Mouse (Mus musculus) forebrain, embryonic 16.5 days (tissue): ENCODE measurements around the gene Parp14. TPM values are rescaled to one million over a fixed set of nuclear protein-coding genes. Genes with fewer than 3 reads are reported as not detected.

Experiments used
- ATAC-seq: fragments of 200-750 bp; cut with Nextera tagmentation; 2 replicates; pipeline ENCODE4 v1.8.0; 2017; ENCODE audit warnings: mild to moderate bottlenecking, moderate library complexity
- H3K27ac ChIP-seq: fragments of 300-500 bp; sonication (generic); 2 replicates; pipeline ENCODE4 v1.5.1; 2014; ENCODE audit warnings: low read length, control low read depth
- H3K27me3 ChIP-seq: fragments of 300-500 bp; sonication (generic); replicated peaks from 2 replicates; pipeline ENCODE4 v1.6.1; 2014; ENCODE audit warnings: low read length; ENCODE audit not compliant: control insufficient read depth, insufficient read depth
- H3K36me3 ChIP-seq: fragments of 300-500 bp; sonication (generic); 2 replicates; pipeline ENCODE4 v1.6.1; 2014; ENCODE audit not compliant: control insufficient read depth, insufficient read depth
- H3K4me1 ChIP-seq: fragments of 300-500 bp; sonication (generic); replicated peaks from 2 replicates; pipeline ENCODE4 v1.6.1; 2014; ENCODE audit warnings: low read length; ENCODE audit not compliant: control insufficient read depth, insufficient read depth
- H3K4me2 ChIP-seq: fragments of 300-500 bp; sonication (generic); 2 replicates; pipeline ENCODE4 v1.6.1; 2014; ENCODE audit warnings: mild to moderate bottlenecking, low read length, control low read depth
- H3K4me3 ChIP-seq: fragments of 300-500 bp; sonication (generic); replicated peaks from 2 replicates; pipeline ENCODE4 v1.5.1; 2014; ENCODE audit warnings: mild to moderate bottlenecking, low read length, control low read depth
- H3K9ac ChIP-seq: fragments of 300-500 bp; sonication (generic); replicated peaks from 2 replicates; pipeline ENCODE4 v1.6.1; 2014; ENCODE audit warnings: low read depth, low read length, control low read depth
- H3K9me3 ChIP-seq: fragments of 300-500 bp; sonication (generic); 2 replicates; pipeline ENCODE4 v1.6.1; 2016; ENCODE audit warnings: low read length; ENCODE audit not compliant: control insufficient read depth
- WGBS: fragments of 180-500 bp; shearing (Covaris S2); extraction: QIAGEN DNeasy Blood & Tissue Kit; methylation state at CpG from one replicate; pipeline ENCODE4 v1.1.7; 2014; 5-methylcytosine and 5-hydroxymethylcytosine counted together
- polyA plus RNA-seq: library from polyadenylated mRNA; unstranded; fragments of >200 nt; fragmentation: Nextera tagmentation; extraction: Ambion mirVana; gene quantifications from 2 replicates; pipeline ENCODE4 v1.2.1, GENCODE M21; 2015

Gene Parp14
- 0.13 and 0.20 TPM in 2 replicates for polyA plus RNA-seq

DNA sequence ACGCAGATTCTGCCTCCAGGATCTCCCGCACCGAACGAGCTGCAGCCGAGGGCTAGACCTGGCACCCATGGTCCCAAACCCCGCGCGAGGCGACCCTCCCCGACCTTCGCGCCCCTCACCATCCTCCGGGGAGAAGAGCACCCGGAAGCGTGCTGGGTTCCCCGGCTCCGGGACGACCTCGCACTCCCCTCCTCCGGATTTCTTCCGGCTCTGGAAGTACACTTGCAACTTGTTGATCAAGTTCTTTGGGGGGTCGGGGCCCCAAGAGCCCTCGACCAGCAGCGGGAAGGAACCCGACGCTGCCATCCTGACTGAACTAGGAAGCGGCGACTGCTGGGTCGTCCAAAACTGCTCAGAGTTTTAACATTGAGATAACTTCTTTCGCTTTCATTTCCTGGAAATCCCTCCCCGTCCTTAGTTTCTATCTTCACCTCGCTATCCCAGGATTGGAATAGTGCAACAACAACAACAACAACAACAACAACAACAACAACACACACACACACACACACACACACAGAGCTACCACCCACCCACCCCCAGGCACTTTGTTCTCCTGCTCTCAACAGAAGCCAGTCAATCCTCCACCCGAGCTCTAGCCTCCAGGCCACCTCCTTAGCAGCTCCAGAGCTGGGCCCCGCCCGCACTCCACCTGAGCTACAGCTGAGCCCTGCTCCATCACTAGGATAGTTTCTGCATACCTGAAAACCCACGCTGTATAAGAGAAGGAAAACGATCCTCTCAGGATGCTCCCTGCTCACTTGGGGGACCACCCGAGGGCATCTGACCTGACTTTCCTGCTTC lies at the start of gene Parp14:
TSS of gene Parp14 (minus strand) at position 497 of the 804 bp plus-strand sequence.
- no peak for ATAC-seq
- H3K4me3 ChIP-seq, result peak within 1 kb of the TSS; percentile 54
- no peaks in the 10 kb centered on the region for H3K36me3 ChIP-seq
- H3K4me2 ChIP-seq, result peak within 1 kb of the TSS; percentile 98
- H3K27me3 ChIP-seq, result peaks cover 6% of the 10 kb centered on the region; the same call in 1 of the 2 replicates
- WGBS, result under 1% methylated on average over 37 of the region's 38 CpGs
- H3K4me1 ChIP-seq, result peaks cover 9% of the 10 kb centered on the region; the same call in 1 of the 2 replicates
- H3K9me3 ChIP-seq, result no peaks in the 10 kb centered on the region
- peak within 1 kb of the TSS; percentile 67 for H3K9ac ChIP-seq
- H3K27ac ChIP-seq, result no peak within 1 kb of the TSS

DNA sequence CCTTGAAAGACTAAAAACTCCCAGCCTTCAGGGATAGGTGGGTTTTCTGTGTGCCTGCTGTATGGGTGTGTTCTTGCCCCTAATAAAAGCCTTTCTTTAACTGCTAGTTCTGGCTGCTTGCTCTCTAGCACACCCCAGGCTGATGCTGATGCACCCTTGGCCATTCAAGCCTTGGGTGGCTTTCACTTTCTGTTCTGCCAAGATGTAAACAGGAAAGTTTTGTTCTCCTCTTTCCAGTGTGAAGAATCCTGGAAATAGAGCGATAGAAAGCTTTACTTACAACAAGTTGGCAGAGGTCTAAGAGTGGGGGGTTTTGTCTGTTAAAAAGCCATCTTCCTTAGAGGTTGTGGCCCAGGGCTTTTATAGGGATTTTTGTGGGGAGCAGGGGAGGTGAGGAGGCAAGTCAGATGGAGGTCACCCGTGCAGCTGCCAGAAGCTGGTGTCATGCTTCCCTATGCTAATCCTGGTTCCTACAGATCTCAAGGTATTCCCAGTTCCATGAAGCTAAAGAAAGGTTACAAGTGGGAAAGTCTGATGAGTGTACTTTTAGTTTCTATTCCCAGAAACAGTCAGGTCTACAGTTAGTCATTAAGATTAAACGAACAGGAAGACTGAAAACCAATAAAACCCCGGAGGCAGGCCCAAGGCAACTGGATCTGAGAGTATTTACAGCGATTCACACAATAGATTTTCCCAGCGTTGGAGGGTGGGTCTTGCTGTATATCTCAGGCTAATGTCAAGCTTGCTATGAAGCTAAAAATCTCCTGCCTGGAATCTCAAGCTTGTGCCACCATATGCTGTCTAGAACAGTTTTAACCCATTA lies 47.6 kb upstream of the Parp14 start:
- H3K27ac ChIP-seq, result no peak overlapping the region
- no peak overlapping the region for H3K4me2 ChIP-seq
- no peak overlapping the region for H3K4me3 ChIP-seq
- H3K9me3 ChIP-seq, result no peaks in the 10 kb centered on the region
- 90% methylated on average over 6 of the region's 6 CpGs for WGBS
- no peaks in the 10 kb centered on the region for H3K27me3 ChIP-seq
- H3K36me3 ChIP-seq, result no peaks in the 10 kb centered on the region
- no peaks in the 10 kb centered on the region for H3K4me1 ChIP-seq
- no peak for ATAC-seq
- no peak overlapping the region for H3K9ac ChIP-seq

- no peaks in the 10 kb centered on the region for H3K4me1 ChIP-seq
- no peak for ATAC-seq
- H3K27me3 ChIP-seq, result no peaks in the 10 kb centered on the region
- H3K36me3 ChIP-seq, result no peaks in the 10 kb centered on the region
- H3K9ac ChIP-seq, result no peak overlapping the region
- no peaks in the 10 kb centered on the region for H3K9me3 ChIP-seq
- no peak overlapping the region for H3K27ac ChIP-seq
- H3K4me2 ChIP-seq, result no peak overlapping the region
- H3K4me3 ChIP-seq, result no peak overlapping the region
- 71% methylated on average over 5 of the region's 5 CpGs for WGBS
Measured at GRCm38 (mm10) chr16:35914301-35914700, 43.0 kb upstream of the Parp14 start.

DNA sequence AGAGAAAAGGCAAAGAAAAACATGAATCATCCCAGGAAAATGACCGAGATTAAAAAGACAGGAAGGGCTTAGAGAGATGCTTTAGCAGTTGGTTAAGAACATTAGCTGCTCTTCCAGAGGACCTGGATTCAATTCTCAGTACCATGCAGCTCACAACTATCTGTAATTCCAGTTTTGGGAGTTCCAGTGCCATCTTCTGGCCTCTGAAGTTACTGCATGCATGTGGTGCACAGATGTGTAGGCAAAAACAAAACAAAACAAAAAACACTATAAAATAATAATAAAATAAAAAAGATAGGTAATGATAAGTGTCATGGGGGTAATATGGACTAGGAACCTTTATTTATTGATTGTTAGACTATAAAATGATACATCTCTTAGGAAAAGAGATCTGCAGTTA lies 42.2 kb upstream of the Parp14 start:
- WGBS, result 81% methylated on average over 1 of the region's 1 CpGs
- Histone ChIP-seq H3K9ac (no peak overlapping the region), H3K4me1 (no peaks in the 10 kb centered on the region), H3K27ac (no peak overlapping the region), H3K4me2 (no peak overlapping the region), H3K4me3 (no peak overlapping the region), H3K36me3 (no peaks in the 10 kb centered on the region), H3K27me3 (no peaks in the 10 kb centered on the region), H3K9me3 (0 out of 2 replicates have a peak, but pooled peaks cover 2% of the 10 kb centered on the region)
- no peak for ATAC-seq

DNA sequence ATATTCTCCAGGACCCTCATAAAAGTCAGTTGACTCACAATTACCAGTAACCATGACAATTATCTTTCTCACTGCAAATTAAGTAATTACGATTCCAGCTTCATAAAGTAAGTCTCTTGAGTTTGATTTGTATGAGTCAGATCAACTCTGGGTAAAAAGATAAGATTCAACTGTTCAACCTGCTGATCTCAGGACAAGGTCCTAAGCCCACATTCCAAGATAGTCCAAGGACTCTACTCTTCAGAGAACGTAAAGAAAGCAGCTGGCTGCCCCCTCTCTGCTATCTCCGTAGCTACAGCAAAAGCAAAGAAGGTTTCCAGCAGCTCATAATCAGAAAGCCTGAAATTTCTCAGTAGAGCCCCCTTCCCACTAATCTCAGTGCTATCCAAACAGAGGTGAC lies 40.1 kb upstream of the Parp14 start:
- H3K4me1 ChIP-seq, result no peaks in the 10 kb centered on the region
- H3K27me3 ChIP-seq, result no peaks in the 10 kb centered on the region
- no peaks in the 10 kb centered on the region for H3K36me3 ChIP-seq
- ATAC-seq, result no peak
- 88% methylated on average over 3 of the region's 3 CpGs for WGBS
- H3K4me2 ChIP-seq, result no peak overlapping the region
- no peak overlapping the region for H3K4me3 ChIP-seq
- H3K9ac ChIP-seq, result no peak overlapping the region
- 0 out of 2 replicates have a peak, but pooled peaks cover 2% of the 10 kb centered on the region for H3K9me3 ChIP-seq
- no peak overlapping the region for H3K27ac ChIP-seq

DNA sequence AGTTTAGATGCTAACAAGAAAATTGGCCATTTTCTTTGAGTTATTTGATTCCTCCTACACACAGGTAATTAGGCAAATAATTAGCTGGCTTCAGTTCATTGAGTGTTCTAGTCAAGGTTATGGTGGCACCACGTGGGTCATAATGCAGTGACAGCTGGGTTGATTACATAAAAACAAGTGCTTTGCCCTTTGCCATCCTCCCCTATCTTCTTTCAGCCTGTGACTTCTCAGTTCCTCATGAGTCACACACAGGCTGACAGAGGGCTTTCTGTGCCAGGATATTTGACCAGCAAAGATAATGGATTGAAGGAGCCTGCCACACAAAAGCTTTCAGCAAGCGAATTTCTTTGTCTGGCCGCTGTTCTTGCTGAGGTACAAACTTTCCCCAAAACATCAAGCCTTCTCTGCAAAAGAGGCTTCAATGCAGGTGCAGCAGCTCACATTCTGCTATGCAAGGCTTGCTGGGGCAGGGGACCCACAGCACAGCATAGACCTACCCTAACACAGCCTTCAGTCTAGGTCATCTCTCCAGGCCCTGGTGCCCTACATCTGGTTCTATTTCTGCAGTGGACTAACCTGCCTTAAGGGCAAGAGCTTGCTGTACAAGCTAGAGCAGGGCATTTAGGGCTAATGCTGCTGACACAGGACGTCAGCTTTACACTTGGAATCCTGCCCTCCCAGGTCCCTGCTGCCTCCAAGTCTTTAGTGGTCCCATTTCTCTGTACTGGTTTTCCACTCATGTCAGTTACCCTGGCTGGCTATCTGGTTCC lies 36.3 kb upstream of the Parp14 start:
- Histone ChIP-seq H3K4me2 (no peak overlapping the region), H3K4me3 (no peak overlapping the region), H3K9ac (no peak overlapping the region), H3K9me3 (0 out of 2 replicates have a peak, but pooled peaks cover 2% of the 10 kb centered on the region), H3K4me1 (no peaks in the 10 kb centered on the region), H3K36me3 (no peaks in the 10 kb centered on the region), H3K27me3 (no peaks in the 10 kb centered on the region), H3K27ac (no peak overlapping the region)
- WGBS, result 59% methylated on average over 4 of the region's 4 CpGs
- ATAC-seq, result no peak

DNA sequence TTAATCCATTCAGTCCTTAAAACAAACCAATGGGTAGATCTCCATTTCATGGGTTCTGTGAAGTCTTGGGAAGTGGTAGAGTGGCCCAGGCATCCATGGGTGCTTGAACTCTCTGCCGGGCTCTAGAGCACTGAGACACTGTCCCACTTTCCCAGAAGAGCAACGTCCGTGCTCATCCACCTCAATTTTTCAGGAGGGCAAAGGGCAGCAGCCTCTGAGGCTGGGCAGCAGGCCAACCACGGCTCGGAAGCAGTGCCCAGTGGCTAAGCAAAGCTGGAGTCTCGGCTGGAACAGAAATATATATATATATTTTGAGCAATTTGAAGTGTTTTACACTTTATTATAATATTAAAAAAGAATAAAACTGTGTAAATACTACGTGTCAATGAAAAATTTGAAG lies 35.5 kb upstream of the Parp14 start:
- Histone ChIP-seq H3K9ac (no peak overlapping the region), H3K27me3 (no peaks in the 10 kb centered on the region), H3K4me2 (no peak overlapping the region), H3K36me3 (no peaks in the 10 kb centered on the region), H3K4me1 (no peaks in the 10 kb centered on the region), H3K4me3 (no peak overlapping the region), H3K9me3 (0 out of 2 replicates have a peak, but pooled peaks cover 2% of the 10 kb centered on the region), H3K27ac (no peak overlapping the region)
- WGBS, result 87% methylated on average over 7 of the region's 7 CpGs
- no peak for ATAC-seq

DNA sequence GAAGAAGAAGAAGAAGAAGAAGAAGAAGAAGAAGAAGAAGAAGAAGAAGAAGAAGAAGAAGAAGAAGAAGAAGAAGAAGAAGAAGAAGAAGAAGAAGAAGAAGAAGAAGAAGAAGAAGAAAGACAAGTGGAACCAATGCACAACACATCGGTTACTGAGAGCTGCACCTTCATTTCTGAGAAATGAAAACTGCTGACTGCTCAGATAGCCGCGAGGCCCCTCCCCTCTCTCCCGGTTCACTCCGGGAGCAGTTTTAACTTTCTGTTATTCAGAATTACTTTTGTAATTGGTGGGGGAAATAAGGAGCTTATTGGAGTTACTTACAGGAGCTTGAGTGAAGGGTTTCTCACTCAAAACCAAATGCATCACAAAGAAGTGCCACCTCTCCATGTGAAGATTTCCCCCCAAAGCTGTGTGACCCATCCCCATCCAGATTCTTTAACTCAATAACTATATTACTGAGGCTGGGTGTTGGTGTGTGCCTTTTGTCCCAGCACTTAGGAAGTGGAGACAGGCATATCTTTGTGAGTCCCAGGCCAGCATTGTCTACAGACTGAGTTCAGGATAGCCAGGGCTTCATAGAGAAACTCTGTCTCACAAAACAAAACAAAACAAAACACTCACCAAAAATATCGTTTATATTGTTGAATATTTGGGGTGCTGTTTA lies 34.6 kb upstream of the Parp14 start:
- no peaks in the 10 kb centered on the region for H3K27me3 ChIP-seq
- 78% methylated on average over 6 of the region's 6 CpGs for WGBS
- no peak for ATAC-seq

More for the DNA sequence above, 34.6 kb upstream of the Parp14 start:
- no peak overlapping the region for H3K27ac ChIP-seq
- 0 out of 2 replicates have a peak, but pooled peaks cover 2% of the 10 kb centered on the region for H3K9me3 ChIP-seq
- no peak overlapping the region for H3K4me3 ChIP-seq
- H3K9ac ChIP-seq, result no peak overlapping the region
- H3K36me3 ChIP-seq, result no peaks in the 10 kb centered on the region
- no peaks in the 10 kb centered on the region for H3K4me1 ChIP-seq
- no peak overlapping the region for H3K4me2 ChIP-seq
